Mouse (Mus musculus): ENCODE results near the gene Gm20388. TPM values are rescaled to one million over a fixed set of nuclear protein-coding genes. Genes with fewer than 3 reads are reported as not detected.

Gm20388 gene
- polyA plus RNA-seq, 1 experiment = not detected

DNA sequence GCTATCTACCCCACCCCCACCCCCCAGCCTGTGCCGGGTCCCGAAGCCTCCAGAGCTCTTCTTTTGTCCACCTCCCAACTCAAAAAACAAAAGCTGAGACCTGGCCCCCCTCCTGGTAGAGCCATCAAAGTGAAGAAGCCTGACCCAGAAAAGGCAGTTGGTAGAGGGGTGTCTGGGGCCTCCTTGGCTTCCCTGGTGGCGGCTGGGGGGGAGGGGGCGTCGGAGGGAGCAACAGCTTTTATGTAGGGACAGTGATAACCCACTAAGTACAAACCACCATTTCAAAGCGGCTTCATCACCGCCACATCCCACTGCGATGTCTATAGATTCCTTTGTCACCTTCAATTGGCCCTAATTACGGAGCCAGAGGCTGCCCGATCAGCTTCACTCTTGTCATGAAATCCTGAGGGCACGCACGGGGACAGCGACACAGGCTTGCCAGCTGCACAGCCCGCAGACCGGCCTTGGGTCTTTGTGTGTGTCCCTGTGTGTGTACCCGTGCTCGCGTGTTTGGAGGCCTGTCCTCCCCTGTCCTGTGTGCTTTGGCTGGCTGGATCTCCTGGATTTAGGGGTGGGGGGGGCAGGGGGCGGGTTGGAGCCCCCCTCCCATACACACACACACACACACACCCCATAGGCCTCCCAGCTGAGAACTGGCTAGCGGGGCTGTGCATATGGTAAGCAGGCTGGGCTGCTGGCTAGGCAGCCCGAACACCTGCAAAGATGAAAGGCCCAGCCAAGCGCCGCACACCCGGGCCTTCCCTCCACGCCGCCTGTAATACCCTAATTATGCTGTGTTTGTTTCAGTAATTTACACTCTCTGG lies 603.2 kb downstream of the Gm20388 start:
- no peak overlapping the region for H3K27ac ChIP-seq (ENCODE audit: insufficient read depth, low read depth, low read length)
- 29% methylated on average over 26 of the region's 26 CpGs for WGBS
- TF ChIP-seq POLR2A (IDR thresholded peaks at IDR 0.05; ENCODE audit: insufficient read depth, low read depth, low read length) (no peak), CTCF (IDR thresholded peaks at IDR 0.05; ENCODE audit: insufficient read depth, low read depth, low read length) (no peak)
- H3K4me1 ChIP-seq (ENCODE audit: control insufficient read depth, insufficient read depth, low read length) = peaks cover 77% of the 10 kb centered on the region
- no peak overlapping the region for H3K4me3 ChIP-seq (ENCODE audit: insufficient read depth, low read depth, low read length)

DNA sequence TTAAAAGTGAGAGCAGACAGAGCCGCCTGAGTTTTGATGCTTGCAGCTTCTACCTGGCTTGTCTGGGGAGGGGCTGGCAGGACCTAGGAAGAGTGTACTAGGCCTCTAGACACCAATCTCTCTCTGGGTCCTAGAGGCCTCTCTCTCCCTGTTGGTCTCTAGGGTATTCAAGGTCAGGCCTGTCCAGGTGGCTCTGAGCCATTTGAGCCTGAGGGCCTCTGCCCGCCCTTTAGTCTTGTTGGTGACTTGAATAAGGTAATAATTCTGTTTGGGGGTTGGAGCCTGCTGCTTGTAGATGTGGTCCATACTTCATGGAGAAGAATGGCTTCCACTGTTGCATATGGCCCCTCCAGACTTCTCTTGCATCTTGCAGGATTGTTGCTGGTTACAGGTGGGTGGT lies 604.6 kb downstream of the Gm20388 start:
- H3K27ac ChIP-seq (ENCODE audit: insufficient read depth, low read depth, low read length) = no peak overlapping the region
- TF ChIP-seq CTCF (IDR thresholded peaks at IDR 0.05; ENCODE audit: insufficient read depth, low read depth, low read length) = no peak
- no peak for TF ChIP-seq POLR2A (IDR thresholded peaks at IDR 0.05; ENCODE audit: insufficient read depth, low read depth, low read length)

DNA sequence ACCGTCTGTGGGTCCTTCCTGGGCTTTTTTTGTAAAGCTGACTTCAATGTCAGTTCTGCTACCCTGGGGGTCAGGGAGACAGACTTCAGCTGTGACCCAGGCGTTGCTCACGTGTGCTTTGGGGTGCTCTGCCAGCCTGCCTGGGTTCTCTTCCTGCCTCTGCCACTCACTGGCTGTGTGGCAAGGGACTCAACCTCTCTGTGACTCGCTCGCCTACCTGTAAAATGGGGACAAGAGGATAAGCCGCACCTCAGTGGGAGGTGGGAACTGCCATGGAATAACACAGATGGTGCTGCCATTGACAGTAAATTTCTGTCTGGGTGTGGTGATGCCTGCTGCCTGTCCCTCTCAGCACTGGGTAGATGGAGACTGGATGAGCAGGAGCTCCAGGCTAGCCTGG lies 605.0 kb downstream of the Gm20388 start:
- 90% methylated on average over 6 of the region's 6 CpGs for WGBS
- H3K4me1 ChIP-seq (ENCODE audit: control insufficient read depth, insufficient read depth, low read length) = peaks cover 77% of the 10 kb centered on the region
- H3K4me3 ChIP-seq (ENCODE audit: insufficient read depth, low read depth, low read length) = no peak overlapping the region
- TF ChIP-seq POLR2A (IDR thresholded peaks at IDR 0.05; ENCODE audit: insufficient read depth, low read depth, low read length) (no peak), CTCF (IDR thresholded peaks at IDR 0.05; ENCODE audit: insufficient read depth, low read depth, low read length) (no peak)
- no peak overlapping the region for H3K27ac ChIP-seq (ENCODE audit: insufficient read depth, low read depth, low read length)

More for the DNA sequence above, 604.6 kb downstream of the Gm20388 start:
- H3K4me3 ChIP-seq (ENCODE audit: insufficient read depth, low read depth, low read length) = no peak overlapping the region
- 100% methylated on average over 2 of the region's 2 CpGs for WGBS
- H3K4me1 ChIP-seq (ENCODE audit: control insufficient read depth, insufficient read depth, low read length) = peaks cover 75% of the 10 kb centered on the region

DNA sequence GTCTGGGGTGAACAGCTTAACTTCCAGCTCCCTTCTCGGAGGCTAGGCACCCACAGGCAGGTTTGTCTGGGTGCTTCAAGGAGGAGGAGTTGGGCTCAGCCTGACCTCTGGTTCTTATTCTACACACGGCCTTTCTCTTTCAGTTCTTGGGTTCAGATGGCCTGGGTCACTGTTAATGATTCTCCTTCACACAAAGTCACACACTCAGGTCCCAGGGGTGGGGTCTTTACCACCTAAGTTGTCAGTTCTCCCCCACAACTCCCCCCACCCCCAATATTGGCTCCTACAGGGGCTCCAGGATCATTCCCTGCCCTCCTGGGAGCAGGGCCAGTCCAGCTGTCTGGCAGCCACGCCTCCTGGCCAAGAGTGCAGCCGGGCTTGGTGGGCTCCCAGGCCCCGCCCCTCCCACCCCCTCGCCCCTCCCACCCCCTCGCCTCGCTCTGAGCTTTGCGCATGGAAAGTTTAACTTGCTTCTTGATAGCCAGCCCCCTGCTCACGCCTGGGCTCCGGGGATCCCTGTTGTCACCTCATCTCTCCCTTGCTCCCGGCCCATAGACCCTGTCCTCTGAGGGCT lies 605.6 kb downstream of the Gm20388 start:
- no peak for TF ChIP-seq CTCF (IDR thresholded peaks at IDR 0.05; ENCODE audit: insufficient read depth, low read depth, low read length)
- TF ChIP-seq POLR2A (IDR thresholded peaks at IDR 0.05; ENCODE audit: insufficient read depth, low read depth, low read length) = no peak

DNA sequence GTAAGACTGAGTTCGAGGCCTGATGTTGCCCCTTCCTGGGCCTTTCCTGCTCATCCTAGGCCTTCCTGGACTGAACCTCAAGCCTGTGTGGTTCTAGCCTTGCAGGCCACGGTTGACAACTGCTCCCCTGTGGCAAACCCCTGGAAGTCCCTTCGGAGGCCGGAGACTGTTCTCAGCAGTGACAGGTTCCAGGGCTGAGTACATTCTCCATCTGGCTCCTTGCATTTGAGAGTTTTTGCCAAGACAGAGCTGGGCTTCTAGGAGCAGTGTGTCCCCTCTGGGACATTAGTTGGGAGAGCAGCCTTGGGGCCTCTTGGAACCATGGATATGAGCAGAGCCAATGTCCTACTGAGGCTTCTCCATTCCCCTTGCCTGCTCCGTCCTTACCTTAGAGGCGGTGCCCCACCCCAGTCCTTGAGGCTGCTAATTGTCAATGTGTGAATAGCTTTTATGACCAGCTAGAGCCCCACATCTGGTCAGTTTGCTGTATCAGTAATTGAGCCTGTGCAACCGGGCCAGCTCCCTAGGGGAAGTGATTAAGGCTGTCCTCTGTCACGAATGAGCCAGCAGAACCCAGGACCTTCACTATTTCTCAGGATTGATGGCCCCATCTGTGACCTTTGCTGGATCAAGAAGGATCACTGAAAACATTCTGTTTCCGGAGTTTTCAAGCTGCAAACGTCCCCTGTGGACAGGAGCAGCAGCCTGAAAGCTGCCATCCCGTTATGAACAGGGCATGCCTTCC lies 607.2 kb downstream of the Gm20388 start:
- 67% methylated on average over 11 of the region's 11 CpGs for WGBS
- H3K4me3 ChIP-seq (ENCODE audit: insufficient read depth, low read depth, low read length) = no peak overlapping the region
- no peak overlapping the region for H3K27ac ChIP-seq (ENCODE audit: insufficient read depth, low read depth, low read length)
- TF ChIP-seq POLR2A (IDR thresholded peaks at IDR 0.05; ENCODE audit: insufficient read depth, low read depth, low read length) (no peak), CTCF (IDR thresholded peaks at IDR 0.05; ENCODE audit: insufficient read depth, low read depth, low read length) (no peak)
- H3K4me1 ChIP-seq (ENCODE audit: control insufficient read depth, insufficient read depth, low read length) = peaks cover 69% of the 10 kb centered on the region

More for the DNA sequence above, 605.6 kb downstream of the Gm20388 start:
- Histone ChIP-seq H3K27ac (ENCODE audit: insufficient read depth, low read depth, low read length) (no peak overlapping the region), H3K4me1 (ENCODE audit: control insufficient read depth, insufficient read depth, low read length) (peaks cover 75% of the 10 kb centered on the region), H3K4me3 (ENCODE audit: insufficient read depth, low read depth, low read length) (no peak overlapping the region)
- 39% methylated on average over 12 of the region's 12 CpGs for WGBS

DNA sequence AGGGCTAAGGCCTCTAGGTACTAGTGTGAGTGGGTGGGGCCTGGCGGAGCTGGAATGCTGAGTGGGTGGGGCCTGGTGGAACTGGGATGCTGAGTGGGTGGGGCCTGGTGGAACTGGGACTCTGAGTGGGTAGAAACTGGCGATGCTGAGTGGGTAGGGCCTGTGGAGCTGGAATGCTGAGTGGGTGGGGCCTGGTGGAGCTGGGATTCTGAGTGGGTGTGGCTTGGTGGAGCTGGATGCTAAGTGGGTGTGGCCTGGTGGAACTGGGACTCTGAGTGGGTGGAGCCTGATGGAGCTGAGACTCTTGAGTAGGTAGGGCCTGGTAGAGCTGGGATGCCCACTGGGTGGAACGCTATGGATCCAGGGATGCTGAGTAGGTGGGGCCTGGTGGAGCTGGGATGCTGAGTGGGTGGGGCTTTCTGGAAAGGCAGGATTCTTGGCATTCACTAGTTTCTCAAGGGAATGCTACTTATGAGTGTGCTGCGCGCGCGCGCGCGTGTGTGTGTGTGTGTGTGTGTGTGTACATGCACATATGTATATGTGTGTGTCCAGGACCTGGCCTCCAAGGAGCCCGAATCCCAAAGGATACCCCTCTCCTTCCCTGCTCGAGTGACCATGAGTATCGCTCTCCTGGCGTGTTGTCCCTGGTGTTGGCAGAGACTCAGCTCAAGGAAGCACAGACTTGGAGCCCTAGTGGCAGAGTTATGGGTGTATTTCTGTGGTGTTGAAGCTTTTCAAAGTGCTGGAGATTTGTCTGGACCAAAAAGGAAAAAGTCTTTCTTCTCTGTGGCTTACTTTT lies 608.3 kb downstream of the Gm20388 start:
- peaks cover 67% of the 10 kb centered on the region for H3K4me1 ChIP-seq (ENCODE audit: control insufficient read depth, insufficient read depth, low read length)
- H3K4me3 ChIP-seq (ENCODE audit: insufficient read depth, low read depth, low read length) = no peak overlapping the region
- H3K27ac ChIP-seq (ENCODE audit: insufficient read depth, low read depth, low read length) = no peak overlapping the region
- TF ChIP-seq CTCF (IDR thresholded peaks at IDR 0.05; ENCODE audit: insufficient read depth, low read depth, low read length) (no peak), POLR2A (IDR thresholded peaks at IDR 0.05; ENCODE audit: insufficient read depth, low read depth, low read length) (no peak)
- 63% methylated on average over 14 of the region's 14 CpGs for WGBS

DNA sequence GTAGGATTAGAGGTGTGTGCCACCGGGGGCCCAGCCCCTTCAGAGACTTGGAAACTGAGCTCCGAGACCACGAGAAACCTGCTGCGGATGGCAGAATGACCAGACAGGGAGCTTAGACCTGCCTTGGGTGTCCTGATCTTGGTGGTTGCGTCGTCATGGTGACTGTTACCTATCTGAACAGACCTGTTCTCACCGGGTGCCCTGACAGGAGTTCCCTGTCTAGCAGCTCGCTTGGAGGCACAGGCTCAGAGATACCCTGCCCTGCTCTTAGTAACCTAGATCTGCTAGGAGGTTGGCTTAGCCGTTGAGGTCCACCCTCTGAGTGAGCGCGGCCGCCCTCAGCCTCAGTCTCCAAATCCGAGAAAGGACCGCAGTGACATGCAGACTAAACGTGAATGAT lies 609.6 kb downstream of the Gm20388 start:
- WGBS = 72% methylated on average over 15 of the region's 15 CpGs
- peaks cover 71% of the 10 kb centered on the region for H3K4me1 ChIP-seq (ENCODE audit: control insufficient read depth, insufficient read depth, low read length)
- no peak for TF ChIP-seq CTCF (IDR thresholded peaks at IDR 0.05; ENCODE audit: insufficient read depth, low read depth, low read length)
- TF ChIP-seq POLR2A (IDR thresholded peaks at IDR 0.05; ENCODE audit: insufficient read depth, low read depth, low read length) = no peak

More for the DNA sequence above, 609.6 kb downstream of the Gm20388 start:
- H3K4me3 ChIP-seq (ENCODE audit: insufficient read depth, low read depth, low read length) = no peak overlapping the region
- H3K27ac ChIP-seq (ENCODE audit: insufficient read depth, low read depth, low read length) = no peak overlapping the region

Data from olfactory bulb, adult 2 months (tissue).